Mouse (Mus musculus) kidney, embryonic 14.5 days (tissue): Measurements from ENCODE around the gene Pou2f1. TPM values are rescaled to one million over a fixed set of nuclear protein-coding genes. Genes with fewer than 3 reads are reported as not detected.

Experiments used
- ATAC-seq: fragments of 200-750 bp; cut with Nextera tagmentation; 2 replicates; pipeline ENCODE4 v1.8.0; 2017; ENCODE audit warnings: moderate number of reproducible peaks, mild to moderate bottlenecking, moderate TSS enrichment, moderate library complexity; ENCODE audit not compliant: low FRiP score, low TSS enrichment
- H3K27ac ChIP-seq: fragments of 300-500 bp; sonication (generic); 2 replicates; pipeline ENCODE4 v1.5.1; 2014; ENCODE audit warnings: low read depth, mild to moderate bottlenecking, low read length, moderate library complexity, mixed read lengths
- H3K27me3 ChIP-seq: fragments of 300-500 bp; sonication (generic); 2 replicates; pipeline ENCODE4 v1.6.1; 2014; ENCODE audit warnings: mild to moderate bottlenecking, low read length; ENCODE audit not compliant: control insufficient read depth, insufficient read depth
- H3K36me3 ChIP-seq: fragments of 300-500 bp; sonication (generic); 2 replicates; pipeline ENCODE4 v1.6.1; 2014; ENCODE audit warnings: low read length, mixed read lengths; ENCODE audit not compliant: control insufficient read depth, insufficient read depth
- H3K4me1 ChIP-seq: fragments of 300-500 bp; sonication (generic); 2 replicates; pipeline ENCODE4 v1.6.1; 2014; ENCODE audit warnings: low read length, mixed read lengths; ENCODE audit not compliant: control insufficient read depth, insufficient read depth
- H3K4me2 ChIP-seq: fragments of 300-500 bp; sonication (generic); replicated peaks from 2 replicates; pipeline ENCODE4 v1.6.1; 2014; ENCODE audit warnings: low read depth, mild to moderate bottlenecking, low read length
- H3K4me3 ChIP-seq: fragments of 300-500 bp; sonication (generic); 2 replicates; pipeline ENCODE4 v1.5.1; 2014; ENCODE audit warnings: mild to moderate bottlenecking, low read length
- H3K9ac ChIP-seq: fragments of 300-500 bp; sonication (generic); 2 replicates; pipeline ENCODE4 v1.6.1; 2014; ENCODE audit warnings: low read depth, mild to moderate bottlenecking, low read length, moderate library complexity
- H3K9me3 ChIP-seq: fragments of 300-500 bp; sonication (generic); 2 replicates; pipeline ENCODE4 v1.6.1; 2016; ENCODE audit warnings: low read length; ENCODE audit not compliant: control insufficient read depth
- WGBS: fragments of 180-500 bp; shearing (Covaris S2); extraction: QIAGEN DNeasy Blood & Tissue Kit; methylation state at CpG from one replicate; pipeline ENCODE4 v1.1.7; 2014; 5-methylcytosine and 5-hydroxymethylcytosine counted together
- polyA plus RNA-seq: library from polyadenylated mRNA; unstranded; fragments of >200 nt; fragmentation: Nextera tagmentation; extraction: Ambion mirVana; gene quantifications from 2 replicates; pipeline ENCODE4 v1.2.1, GENCODE M21; 2014

Gene Pou2f1
- polyA plus RNA-seq, 1 experiment from 2014 or later: 32.6 TPM

- H3K9me3 ChIP-seq: no peaks in the 10 kb centered on the region
- H3K27me3 ChIP-seq: no peaks in the 10 kb centered on the region
- 0 out of 2 replicates have a peak, but pooled peaks have one; percentile 44 for ATAC-seq
- no peaks in the 10 kb centered on the region for H3K36me3 ChIP-seq
- H3K27ac ChIP-seq: no peak overlapping the region
- H3K4me1 ChIP-seq: 0 out of 2 replicates have a peak, but pooled peaks cover 2% of the 10 kb centered on the region
- no peak overlapping the region for H3K9ac ChIP-seq
- H3K4me2 ChIP-seq: no peak overlapping the region
- no peak overlapping the region for H3K4me3 ChIP-seq
- WGBS: 85% methylated on average over 5 of the region's 5 CpGs
These were observed 144.1 kb downstream of the Pou2f1 start for GRCm38 (mm10) chr1:165858356-165858755.

- no peaks in the 10 kb centered on the region for H3K27me3 ChIP-seq
- no peaks in the 10 kb centered on the region for H3K36me3 ChIP-seq
- H3K4me3 ChIP-seq: no peak overlapping the region
- 0 out of 2 replicates have a peak, but pooled peaks cover 7% of the 10 kb centered on the region for H3K4me1 ChIP-seq
- no peak overlapping the region for H3K4me2 ChIP-seq
- no peak overlapping the region for H3K27ac ChIP-seq
- no peak overlapping the region for H3K9ac ChIP-seq
- 93% methylated on average over 11 of the region's 11 CpGs for WGBS
- H3K9me3 ChIP-seq: no peaks in the 10 kb centered on the region
- no peak for ATAC-seq
These were observed 145.2 kb downstream of the Pou2f1 start for GRCm38 (mm10) chr1:165857279-165857678.

- no peak for ATAC-seq
- WGBS: 70% methylated on average over 9 of the region's 9 CpGs
- no peaks in the 10 kb centered on the region for H3K36me3 ChIP-seq
- H3K4me3 ChIP-seq: no peak overlapping the region
- H3K4me2 ChIP-seq: no peak overlapping the region
- 0 out of 2 replicates have a peak, but pooled peaks cover 7% of the 10 kb centered on the region for H3K4me1 ChIP-seq
- H3K9me3 ChIP-seq: no peaks in the 10 kb centered on the region
- H3K9ac ChIP-seq: no peak overlapping the region
- no peak overlapping the region for H3K27ac ChIP-seq
- H3K27me3 ChIP-seq: no peaks in the 10 kb centered on the region
These were observed 146.5 kb downstream of the Pou2f1 start for GRCm38 (mm10) chr1:165855759-165856545.

- Histone ChIP-seq H3K36me3 (no peaks in the 10 kb centered on the region), H3K9me3 (no peaks in the 10 kb centered on the region), H3K9ac (no peak overlapping the region), H3K27me3 (no peaks in the 10 kb centered on the region), H3K27ac (no peak overlapping the region), H3K4me1 (peaks cover 7% of the 10 kb centered on the region; the same call in 1 of the 2 replicates), H3K4me2 (no peak overlapping the region), H3K4me3 (no peak overlapping the region)
- WGBS: 63% methylated on average over 10 of the region's 10 CpGs
- ATAC-seq: no peak
These were observed 148.6 kb downstream of the Pou2f1 start for GRCm38 (mm10) chr1:165853729-165854420.

GRCm38 (mm10) chr1:165853131-165853721 lies 149.3 kb downstream of the Pou2f1 start:
- no peak overlapping the region for H3K9ac ChIP-seq
- H3K9me3 ChIP-seq: no peaks in the 10 kb centered on the region
- no peak overlapping the region for H3K4me2 ChIP-seq
- H3K4me3 ChIP-seq: no peak overlapping the region
- H3K4me1 ChIP-seq: peaks cover 7% of the 10 kb centered on the region; the same call in 1 of the 2 replicates
- no peak for ATAC-seq
- no peaks in the 10 kb centered on the region for H3K36me3 ChIP-seq
- no peaks in the 10 kb centered on the region for H3K27me3 ChIP-seq
- no peak overlapping the region for H3K27ac ChIP-seq
- WGBS: 47% methylated on average over 4 of the region's 4 CpGs

- no peak overlapping the region for H3K9ac ChIP-seq
- H3K27me3 ChIP-seq: no peaks in the 10 kb centered on the region
- WGBS: 38% methylated on average over 5 of the region's 5 CpGs
- H3K4me2 ChIP-seq: no peak overlapping the region
- peaks cover 7% of the 10 kb centered on the region; the same call in 1 of the 2 replicates for H3K4me1 ChIP-seq
- no peak; the same call in 1 of the 2 replicates for ATAC-seq
- H3K4me3 ChIP-seq: no peak overlapping the region
- no peaks in the 10 kb centered on the region for H3K9me3 ChIP-seq
- no peak overlapping the region for H3K27ac ChIP-seq
- H3K36me3 ChIP-seq: no peaks in the 10 kb centered on the region
These were observed 150.3 kb downstream of the Pou2f1 start for GRCm38 (mm10) chr1:165852131-165852530.

- Histone ChIP-seq H3K4me2 (no peak overlapping the region), H3K4me1 (peaks cover 20% of the 10 kb centered on the region), H3K9me3 (no peaks in the 10 kb centered on the region), H3K27ac (no peak overlapping the region), H3K4me3 (no peak overlapping the region), H3K27me3 (peaks cover 5% of the 10 kb centered on the region), H3K9ac (no peak overlapping the region), H3K36me3 (no peaks in the 10 kb centered on the region)
- WGBS: 73% methylated on average over 17 of the region's 17 CpGs
- no peak for ATAC-seq
These were observed 152.7 kb downstream of the Pou2f1 start for GRCm38 (mm10) chr1:165849458-165850445.

GRCm38 (mm10) chr1:165848881-165849280 lies 153.6 kb downstream of the Pou2f1 start:
- 61% methylated on average over 4 of the region's 4 CpGs for WGBS
- no peak overlapping the region for H3K27ac ChIP-seq

More at GRCm38 (mm10) chr1:165848881-165849280, 153.6 kb downstream of the Pou2f1 start:
- H3K4me3 ChIP-seq: no peak overlapping the region
- H3K36me3 ChIP-seq: no peaks in the 10 kb centered on the region
- no peak overlapping the region for H3K9ac ChIP-seq
- H3K27me3 ChIP-seq: peaks cover 11% of the 10 kb centered on the region
- peaks cover 23% of the 10 kb centered on the region for H3K4me1 ChIP-seq
- no peak for ATAC-seq
- no peaks in the 10 kb centered on the region for H3K9me3 ChIP-seq
- no peak overlapping the region for H3K4me2 ChIP-seq
